Mouse (Mus musculus) heart, embryonic 13.5 days (tissue): ENCODE data around the gene Slc22a21. TPM values are rescaled to one million over a fixed set of nuclear protein-coding genes. Genes with fewer than 3 reads are reported as not detected.

Experiments used
- ATAC-seq: fragments of 200-750 bp; cut with Nextera tagmentation; 2 replicates; pipeline ENCODE4 v1.8.0; 2017; ENCODE audit warnings: moderate TSS enrichment; ENCODE audit not compliant: insufficient number of reproducible peaks, low FRiP score, low TSS enrichment; ENCODE audit errors: extremely low read depth
- H3K27ac ChIP-seq: fragments of 300-500 bp; sonication (generic); replicated peaks from 2 replicates; pipeline ENCODE4 v1.5.1; 2015; ENCODE audit warnings: moderate library complexity, mild to moderate bottlenecking, inconsistent platforms
- H3K27me3 ChIP-seq: fragments of 300-500 bp; sonication (generic); replicated peaks from 2 replicates; pipeline ENCODE4 v1.6.1; 2015; ENCODE audit warnings: mild to moderate bottlenecking, inconsistent platforms
- H3K36me3 ChIP-seq: fragments of 300-500 bp; sonication (generic); 2 replicates; pipeline ENCODE4 v1.6.1; 2015; ENCODE audit warnings: mild to moderate bottlenecking, inconsistent platforms
- H3K4me1 ChIP-seq: fragments of 300-500 bp; sonication (generic); 2 replicates; pipeline ENCODE4 v1.6.1; 2015; ENCODE audit warnings: inconsistent platforms
- H3K4me2 ChIP-seq: fragments of 300-500 bp; sonication (generic); 2 replicates; pipeline ENCODE4 v1.6.1; 2015; ENCODE audit warnings: inconsistent platforms, mild to moderate bottlenecking, moderate library complexity
- H3K4me3 ChIP-seq: fragments of 300-500 bp; sonication (generic); 2 replicates; pipeline ENCODE4 v1.5.1; 2015; ENCODE audit warnings: moderate library complexity, mild to moderate bottlenecking, inconsistent platforms
- H3K9ac ChIP-seq: fragments of 300-500 bp; sonication (generic); 2 replicates; pipeline ENCODE4 v1.6.1; 2015; ENCODE audit warnings: inconsistent platforms, mild to moderate bottlenecking, moderate library complexity
- H3K9me3 ChIP-seq: fragments of 300-500 bp; sonication (generic); 2 replicates; pipeline ENCODE4 v1.6.1; 2016; ENCODE audit warnings: inconsistent platforms
- WGBS: fragments of 180-500 bp; shearing (Covaris S2); methylation state at CpG from one replicate; pipeline ENCODE4 v1.1.7; 2015; ENCODE audit warnings: mixed read lengths; 5-methylcytosine and 5-hydroxymethylcytosine counted together
- polyA plus RNA-seq: library from polyadenylated mRNA; unstranded; fragments of >200 nt; fragmentation: Nextera tagmentation; extraction: Ambion mirVana; gene quantifications from 2 replicates; pipeline ENCODE4 v1.2.1, GENCODE M21; 2015

Gene Slc22a21
- polyA plus RNA-seq, 1 experiment from 2014 or later: 2.2 TPM

- Histone ChIP-seq H3K4me1 (peaks cover 15% of the 10 kb centered on the region), H3K9me3 (no peaks in the 10 kb centered on the region), H3K4me3 (no peak overlapping the region), H3K9ac (no peak overlapping the region), H3K27me3 (no peaks in the 10 kb centered on the region), H3K36me3 (no peaks in the 10 kb centered on the region), H3K27ac (no peak overlapping the region), H3K4me2 (no peak overlapping the region)
- 87% methylated on average over 6 of the region's 6 CpGs for WGBS
- ATAC-seq: no peak
Measured at GRCm38 (mm10) chr11:53899981-53900380, 80.2 kb downstream of the Slc22a21 start.

Other genes starting within 250 kb of the Slc22a21 start
- 8.6 and 10.0 TPM in 2 replicates for gene Irf1, start 210.3 kb downstream of the Slc22a21 start, polyA plus RNA-seq
- gene Gm17334, start 207.1 kb downstream of the Slc22a21 start, polyA plus RNA-seq: 0.21 TPM in 1 of 2 replicates, not detected in the other
- gene Gm12216, start 121.1 kb downstream of the Slc22a21 start, polyA plus RNA-seq: 0.22 and 0.25 TPM in 2 replicates
- gene Slc22a5, start 88.7 kb downstream of the Slc22a21 start, polyA plus RNA-seq: 6.4 and 8.7 TPM in 2 replicates
- 2.3 and 3.1 TPM in 2 replicates for gene Slc22a4, start 47.8 kb upstream of the Slc22a21 start, polyA plus RNA-seq
- 9.5 and 9.7 TPM in 2 replicates for gene Pdlim4, start 88.7 kb upstream of the Slc22a21 start, polyA plus RNA-seq
- 44.7 and 51.5 TPM in 2 replicates for gene P4ha2, start 119.8 kb upstream of the Slc22a21 start, polyA plus RNA-seq